Mouse (Mus musculus) right cerebral cortex, adult 18-20 months (tissue): Measurements from ENCODE around the gene Emilin3.
A peak's percentile ranks its signal among the peaks of the same experiment; 100 is the strongest.
"Not testable (repeated sequence)": the region's sequence is repeated elsewhere in the genome, so short reads cannot be mapped to it uniquely, and the experiment has no call there.

Experiments used
- DNase-seq: peaks from one replicate; pipeline ENCODE4 v3.0.0; 2022; ENCODE audit warnings: mixed read lengths

The Emilin3 gene

GRCm38 (mm10) chr2:160912231-160912671, at the start of gene Emilin3:
TSS of gene Emilin3 (minus strand) at chr2:160912328.
- DNase-seq = no peak

DNA sequence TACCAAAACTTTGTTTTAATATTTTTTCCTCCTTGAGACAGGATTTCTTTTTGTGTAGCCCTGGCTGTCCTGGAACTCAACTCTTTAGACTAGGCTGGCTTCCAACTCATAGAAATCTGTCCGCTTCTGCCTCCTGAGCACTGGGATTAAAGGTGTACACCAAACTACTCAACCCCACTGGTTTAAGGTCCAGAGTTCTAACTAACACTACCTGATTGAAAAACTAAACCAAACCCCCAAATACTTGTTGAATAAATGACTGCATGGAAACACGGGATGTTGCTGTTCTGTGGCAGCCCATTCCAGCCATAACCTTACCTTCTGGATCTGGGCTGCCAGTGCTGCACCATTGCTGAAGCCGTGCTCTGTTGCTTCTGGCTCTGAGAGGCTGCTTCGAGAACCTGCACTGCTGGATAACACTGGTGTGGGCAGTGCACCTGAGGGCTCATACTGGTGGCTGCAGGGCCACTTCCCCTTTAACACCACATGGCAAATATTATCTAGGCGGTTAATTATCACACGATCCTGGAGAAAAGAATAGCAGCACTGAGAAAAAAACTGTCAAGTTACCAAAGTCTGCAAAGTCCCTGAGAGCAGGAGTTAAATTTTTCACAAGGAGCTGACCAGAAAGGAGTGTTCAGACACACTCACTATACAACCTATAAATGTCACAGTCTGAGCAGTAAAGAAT, 49.0 kb upstream of the Emilin3 start:
- no peak for DNase-seq

DNA sequence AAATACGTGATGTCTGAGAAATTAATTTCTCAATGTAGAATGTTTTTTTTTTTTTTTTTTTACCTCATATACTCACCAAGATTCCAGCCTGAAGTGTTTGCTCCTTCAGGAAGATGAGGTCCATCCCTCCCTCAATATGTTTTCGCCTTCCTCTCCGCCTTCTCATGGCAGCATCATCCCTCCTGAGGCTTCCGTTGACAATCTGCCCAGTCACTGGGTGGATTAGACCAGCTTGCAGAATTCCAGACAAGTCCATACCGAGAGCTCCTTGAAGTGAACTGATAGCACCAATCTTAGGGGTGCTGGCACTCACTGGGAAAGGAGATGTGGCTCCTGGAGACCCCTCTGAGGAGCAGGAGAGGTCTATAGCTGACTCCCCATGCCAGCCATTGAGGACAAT, 47.8 kb upstream of the Emilin3 start:
- DNase-seq = no peak

DNA sequence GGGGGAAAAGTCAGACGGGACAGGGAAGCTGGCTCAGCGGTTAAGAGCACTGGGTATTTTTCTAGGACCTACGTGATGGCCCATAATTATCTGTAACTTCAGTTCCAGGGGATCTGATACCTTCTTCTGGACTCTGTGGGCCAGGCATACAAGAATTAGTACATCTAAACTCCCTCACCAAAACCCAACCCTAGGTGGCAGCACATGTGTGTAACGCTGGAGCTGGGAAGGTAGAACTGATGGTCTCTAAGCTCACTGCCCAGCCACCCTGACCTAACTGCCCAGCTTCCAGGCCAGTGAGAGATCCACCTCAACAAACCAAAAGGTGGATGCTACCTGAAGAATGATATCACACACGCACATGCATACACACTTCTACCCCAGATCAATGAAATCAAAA, 46.6 kb upstream of the Emilin3 start:
- no peak for DNase-seq

- not testable (repeated sequence) for DNase-seq
Observed at GRCm38 (mm10) chr2:160957801-160958200, 45.7 kb upstream of the Emilin3 start.

DNA sequence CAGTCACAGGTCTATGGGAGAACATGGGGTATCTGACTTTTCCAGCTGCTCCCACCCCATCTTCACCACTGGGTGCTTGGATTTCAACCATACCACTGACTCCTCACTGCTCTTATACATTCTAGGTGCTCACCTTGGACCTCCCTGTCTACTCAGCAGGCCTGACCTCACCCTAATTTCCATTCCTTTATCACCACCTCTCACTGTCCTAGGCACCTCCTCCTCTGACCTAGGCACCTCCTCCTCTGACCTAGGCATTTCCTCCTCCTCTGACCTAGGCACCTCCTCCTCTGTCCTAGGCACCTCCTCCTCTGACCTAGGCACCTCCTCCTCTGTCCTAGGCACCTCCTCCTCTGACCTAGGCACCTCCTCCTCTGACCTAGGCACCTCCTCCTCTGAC, 45.2 kb upstream of the Emilin3 start:
- not testable (repeated sequence) for DNase-seq

DNA sequence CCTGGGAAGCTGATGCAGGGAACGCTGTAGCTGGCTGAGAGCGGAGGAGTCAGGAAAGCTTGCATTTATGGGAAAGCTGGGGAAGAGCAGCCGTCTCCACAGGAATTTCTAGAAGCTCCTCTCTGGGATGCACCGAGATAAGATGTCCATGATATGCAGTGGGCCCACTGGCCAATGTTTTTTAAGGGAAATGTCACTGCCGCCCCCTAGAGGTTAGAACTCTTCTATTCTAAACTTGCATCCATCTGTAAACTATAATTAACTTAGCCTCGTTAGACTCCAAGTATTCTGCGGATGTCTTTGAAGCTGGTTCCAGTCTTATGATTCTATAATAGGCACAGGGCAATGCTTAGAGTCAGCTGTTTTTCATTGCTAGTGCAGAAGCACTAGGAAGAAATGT, 43.2 kb upstream of the Emilin3 start:
- DNase-seq = peak; percentile 55

- DNase-seq = peak; percentile 42
Observed at GRCm38 (mm10) chr2:160954541-160954940, 42.4 kb upstream of the Emilin3 start.

GRCm38 (mm10) chr2:160953131-160953873, 41.2 kb upstream of the Emilin3 start:
- no peak for DNase-seq

- peak; percentile 46 for DNase-seq
Observed at GRCm38 (mm10) chr2:160951595-160951994, 39.5 kb upstream of the Emilin3 start.

- DNase-seq = no peak
Observed at GRCm38 (mm10) chr2:160942443-160942842, 30.3 kb upstream of the Emilin3 start.

DNA sequence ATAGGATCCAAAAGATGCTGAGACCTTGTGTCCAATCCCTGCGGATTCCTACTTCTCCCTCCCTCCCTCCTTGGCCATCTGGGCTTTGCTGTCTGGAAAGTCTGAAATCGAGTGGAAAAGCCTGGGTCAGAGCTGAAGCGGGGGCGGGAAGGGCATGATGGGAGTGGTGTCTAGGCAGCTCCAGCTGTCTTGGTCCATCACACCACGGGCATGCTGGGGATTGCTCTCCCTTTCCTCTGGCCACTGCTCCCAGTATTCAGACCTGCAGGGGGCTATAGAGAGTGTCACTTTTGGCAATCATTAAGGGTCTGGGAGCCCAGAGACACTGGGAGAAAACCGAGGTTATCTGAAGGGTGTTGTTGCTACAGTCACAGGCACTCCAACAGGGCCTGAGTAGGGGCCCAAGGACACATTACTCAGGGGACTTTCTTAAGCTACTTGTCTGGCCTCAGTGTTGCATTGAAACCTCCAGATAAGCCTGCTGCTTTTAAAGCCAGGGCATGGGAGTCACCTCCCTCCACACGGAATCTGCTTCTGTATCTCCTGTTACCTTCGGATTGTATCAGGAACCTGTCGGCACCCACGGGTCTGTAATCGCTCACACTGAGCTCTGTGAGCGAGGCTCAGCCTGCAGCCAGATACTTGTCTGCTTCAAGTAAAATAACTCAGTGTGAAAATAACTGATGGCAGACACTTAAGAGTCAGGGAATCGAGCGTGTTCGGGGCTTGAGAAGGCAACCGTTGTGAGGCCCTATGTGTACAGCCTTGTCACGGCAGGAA, 29.0 kb upstream of the Emilin3 start:
- no peak for DNase-seq

GRCm38 (mm10) chr2:160934451-160934850, 22.3 kb upstream of the Emilin3 start:
- no peak for DNase-seq

GRCm38 (mm10) chr2:160933890-160934289, 21.8 kb upstream of the Emilin3 start:
- DNase-seq = no peak

- no peak for DNase-seq
Observed at GRCm38 (mm10) chr2:160932981-160933380, 20.9 kb upstream of the Emilin3 start.

- DNase-seq = no peak
Observed at GRCm38 (mm10) chr2:160932325-160932724, 20.2 kb upstream of the Emilin3 start.

DNA sequence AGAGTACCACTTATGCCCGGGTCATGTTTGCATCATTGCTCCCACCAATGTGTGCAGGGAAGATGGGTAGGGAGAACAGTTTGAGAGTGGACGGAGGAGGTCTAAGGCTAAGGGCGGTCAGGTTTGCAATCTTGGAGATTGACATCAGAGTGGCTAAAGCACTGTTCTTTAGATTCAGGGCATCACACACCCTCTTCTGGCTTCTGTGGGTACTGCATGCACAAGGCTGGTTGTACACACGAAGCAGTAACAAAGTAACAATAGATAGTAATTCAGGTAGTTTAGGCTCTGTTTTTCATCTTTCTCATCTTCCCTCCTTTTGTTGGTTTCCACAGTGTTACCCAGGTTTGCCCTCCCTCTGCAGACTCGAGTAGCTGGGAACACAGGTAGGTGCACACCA, 19.2 kb upstream of the Emilin3 start:
- no peak for DNase-seq

- no peak for DNase-seq
Observed at GRCm38 (mm10) chr2:160925203-160925602, 13.1 kb upstream of the Emilin3 start.

- DNase-seq = no peak
Observed at GRCm38 (mm10) chr2:160921285-160921684, 9.2 kb upstream of the Emilin3 start.

GRCm38 (mm10) chr2:160918930-160919215, 6.7 kb upstream of the Emilin3 start:
- no peak for DNase-seq

- no peak for DNase-seq
Observed at GRCm38 (mm10) chr2:160918154-160918929, 6.2 kb upstream of the Emilin3 start.

DNA sequence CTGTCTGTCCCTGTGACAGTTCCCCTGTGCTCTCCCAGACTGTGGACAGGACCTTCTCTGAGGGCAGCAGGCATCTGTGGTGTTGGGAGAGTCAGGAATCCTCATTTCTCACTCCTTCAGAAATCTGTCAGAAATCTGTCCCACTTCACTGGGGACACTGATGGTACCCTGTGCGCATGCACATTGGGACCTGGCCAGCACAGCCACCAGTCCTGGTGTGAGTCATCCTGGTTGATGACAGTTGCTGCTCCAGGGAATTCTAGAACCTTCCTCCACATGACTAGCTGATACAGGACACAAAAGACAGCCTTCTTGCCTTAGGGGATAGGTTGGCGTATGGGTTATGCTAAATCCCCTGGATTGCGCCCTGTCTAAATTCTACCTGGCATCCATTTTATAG, 5.2 kb upstream of the Emilin3 start:
- no peak for DNase-seq

DNA sequence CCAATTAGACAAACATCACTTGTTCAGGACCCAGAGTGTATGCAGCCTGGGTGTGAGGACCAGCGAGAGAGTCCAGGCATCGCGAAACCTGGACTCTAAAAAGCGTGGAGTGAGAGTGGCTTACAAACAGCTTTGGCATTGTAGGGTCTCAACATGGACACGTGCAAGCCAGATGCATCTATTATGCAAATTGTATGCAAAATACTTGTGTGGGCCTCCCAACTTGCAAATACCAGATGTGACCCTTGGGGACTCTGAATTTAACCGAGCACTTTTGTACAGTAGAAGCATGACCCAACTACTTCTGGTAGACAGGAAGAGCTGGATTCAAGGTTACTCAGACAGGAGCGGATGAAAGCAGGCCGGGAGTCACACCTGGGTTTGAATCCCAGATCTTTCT, 4.6 kb upstream of the Emilin3 start:
- DNase-seq = no peak
